Mouse (Mus musculus) stomach, embryonic 16.5 days (tissue): ENCODE data around the gene Phf12. TPM values are rescaled to one million over a fixed set of nuclear protein-coding genes. Genes with fewer than 3 reads are reported as not detected.
A peak's percentile ranks its signal among the peaks of the same experiment; 100 is the strongest.
"Not testable (repeated sequence)": the region's sequence is repeated elsewhere in the genome, so short reads cannot be mapped to it uniquely, and the experiment has no call there.

Experiments used
- ATAC-seq: fragments of 200-750 bp; cut with Nextera tagmentation; 2 replicates; pipeline ENCODE4 v1.8.0; 2017; ENCODE audit warnings: moderate number of reproducible peaks, moderate TSS enrichment; ENCODE audit not compliant: insufficient read depth, low FRiP score
- H3K27ac ChIP-seq: fragments of 300-500 bp; sonication (generic); 2 replicates; pipeline ENCODE4 v1.5.1; 2014; ENCODE audit warnings: low read length
- H3K27me3 ChIP-seq: fragments of 300-500 bp; sonication (generic); 2 replicates; pipeline ENCODE4 v1.6.1; 2014; ENCODE audit warnings: low read length, control low read depth, mixed read lengths; ENCODE audit not compliant: control insufficient read depth, insufficient read depth
- H3K36me3 ChIP-seq: fragments of 300-500 bp; sonication (generic); 2 replicates; pipeline ENCODE4 v1.6.1; 2014; ENCODE audit warnings: low read length; ENCODE audit not compliant: control insufficient read depth, insufficient read depth
- H3K4me1 ChIP-seq: fragments of 300-500 bp; sonication (generic); 2 replicates; pipeline ENCODE4 v1.6.1; 2014; ENCODE audit warnings: low read length, control low read depth, mixed read lengths; ENCODE audit not compliant: control insufficient read depth, insufficient read depth
- H3K4me2 ChIP-seq: fragments of 300-500 bp; sonication (generic); 2 replicates; pipeline ENCODE4 v1.6.1; 2014; ENCODE audit warnings: low read depth, low read length, mixed read lengths
- H3K4me3 ChIP-seq: fragments of 300-500 bp; sonication (generic); replicated peaks from 2 replicates; pipeline ENCODE4 v1.5.1; 2014; ENCODE audit warnings: mild to moderate bottlenecking, low read length
- H3K9ac ChIP-seq: fragments of 300-500 bp; sonication (generic); 2 replicates; pipeline ENCODE4 v1.6.1; 2014; ENCODE audit warnings: low read length
- H3K9me3 ChIP-seq: fragments of 300-500 bp; sonication (generic); replicated peaks from 2 replicates; pipeline ENCODE4 v1.6.1; 2016; ENCODE audit warnings: low read length, control low read depth; ENCODE audit not compliant: control insufficient read depth
- WGBS: fragments of 180-500 bp; shearing (Covaris S2); extraction: QIAGEN DNeasy Blood & Tissue Kit; methylation state at CpG from one replicate; pipeline ENCODE4 v1.1.7; 2014; 5-methylcytosine and 5-hydroxymethylcytosine counted together
- polyA plus RNA-seq: library from polyadenylated mRNA; unstranded; fragments of >200 nt; fragmentation: Nextera tagmentation; extraction: Ambion mirVana; gene quantifications from 2 replicates; pipeline ENCODE4 v1.2.1, GENCODE M21; 2015

The Phf12 gene
- polyA plus RNA-seq, 1 experiment from 2014 or later = 10.9 TPM

DNA sequence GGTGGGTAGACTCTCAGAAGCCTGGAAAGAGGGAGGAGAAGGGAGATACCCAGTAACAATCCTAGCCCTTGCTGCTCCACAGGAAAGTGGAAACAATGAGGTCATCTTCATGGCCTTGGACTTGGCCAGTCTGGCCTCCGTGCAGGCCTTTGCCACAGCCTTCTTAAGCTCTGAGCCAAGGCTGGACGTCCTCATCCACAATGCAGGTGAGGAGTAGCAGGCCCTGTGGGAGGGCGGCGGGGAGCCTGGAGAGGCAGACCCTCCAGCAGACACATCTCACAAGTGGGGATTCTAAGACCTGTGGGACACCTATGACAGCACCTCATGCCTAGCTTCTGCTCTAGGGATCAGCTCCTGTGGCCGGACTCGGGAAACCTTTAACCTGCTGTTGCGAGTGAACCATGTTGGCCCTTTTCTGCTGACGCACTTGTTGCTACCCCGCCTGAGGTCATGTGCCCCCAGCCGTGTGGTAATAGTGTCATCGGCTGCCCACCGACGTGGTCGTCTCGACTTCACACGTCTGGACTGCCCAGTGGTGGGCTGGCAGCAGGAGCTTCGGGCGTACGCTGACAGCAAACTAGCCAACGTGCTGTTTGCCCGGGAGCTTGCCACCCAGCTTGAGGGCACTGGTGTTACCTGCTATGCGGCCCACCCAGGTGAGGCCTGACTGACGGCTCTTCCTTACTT lies 51.5 kb downstream of the Phf12 start:
- Histone ChIP-seq H3K4me2 (no peak overlapping the region), H3K27ac (no peak overlapping the region), H3K27me3 (no peaks in the 10 kb centered on the region), H3K4me1 (peaks cover 25% of the 10 kb centered on the region), H3K9me3 (no peaks in the 10 kb centered on the region), H3K4me3 (no peak overlapping the region), H3K36me3 (no peaks in the 10 kb centered on the region), H3K9ac (no peak overlapping the region)
- 94% methylated on average over 23 of the region's 23 CpGs for WGBS
- ATAC-seq = no peak

GRCm38 (mm10) chr11:78036791-78037190 lies 54.2 kb downstream of the Phf12 start:
- H3K4me3 ChIP-seq = no peak overlapping the region
- peaks cover 23% of the 10 kb centered on the region for H3K4me1 ChIP-seq
- no peak for ATAC-seq
- H3K4me2 ChIP-seq = no peak overlapping the region
- H3K36me3 ChIP-seq = no peaks in the 10 kb centered on the region
- 88% methylated on average over 10 of the region's 10 CpGs for WGBS
- H3K9me3 ChIP-seq = no peaks in the 10 kb centered on the region
- no peak overlapping the region for H3K9ac ChIP-seq
- H3K27me3 ChIP-seq = no peaks in the 10 kb centered on the region
- H3K27ac ChIP-seq = no peak overlapping the region

DNA sequence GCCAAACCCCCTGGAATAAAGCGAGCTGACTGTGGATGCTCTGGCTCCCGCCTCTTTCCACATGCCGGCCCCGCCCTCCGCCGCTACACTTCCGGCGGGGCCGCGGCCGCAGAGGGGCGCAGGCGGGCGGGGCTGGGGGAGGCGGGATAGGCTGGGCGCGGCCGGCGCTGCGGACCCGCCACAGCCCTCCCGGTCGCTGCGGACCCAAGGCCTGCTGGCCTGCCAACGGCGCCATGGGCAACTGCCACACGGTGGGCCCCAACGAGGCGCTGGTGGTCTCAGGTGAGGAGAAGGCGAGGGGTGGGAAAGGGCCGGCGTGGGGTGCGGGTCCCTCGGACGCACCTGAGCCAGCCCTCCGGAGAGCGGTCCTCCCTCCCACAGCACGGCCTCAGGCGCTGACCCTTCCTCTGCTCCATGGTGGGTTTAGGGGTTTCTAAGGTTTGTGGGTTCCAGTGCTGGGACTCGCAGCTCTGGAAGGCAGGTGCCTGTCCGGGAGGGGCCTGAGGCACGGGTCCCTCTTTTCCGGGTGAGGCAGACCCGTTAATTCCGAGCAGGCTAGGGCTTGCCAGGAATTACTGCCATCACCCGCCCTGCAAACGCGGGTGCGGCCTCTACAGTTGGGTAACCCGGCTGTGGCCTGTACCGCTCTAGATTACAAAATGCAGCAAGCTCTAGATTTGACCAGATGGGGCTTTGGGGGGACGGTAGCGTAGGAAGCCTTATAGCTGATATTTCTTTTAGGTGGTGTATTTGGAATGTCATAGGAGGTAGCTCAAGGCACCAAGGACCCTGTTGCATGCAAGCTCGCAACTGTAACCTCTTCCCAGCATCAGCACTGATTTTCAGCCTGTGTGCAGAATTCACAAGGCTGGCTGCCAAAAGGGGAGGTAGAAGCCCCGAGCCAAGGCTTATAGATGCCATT lies 55.5 kb downstream of the Phf12 start, which contains the start of gene Flot2:
Flot2 (plus strand) TSS at position 101 of the 922 bp plus-strand sequence.
- Histone ChIP-seq H3K4me3 (peak within 1 kb of the TSS; percentile 86), H3K4me1 (peaks cover 20% of the 10 kb centered on the region), H3K4me2 (peak within 1 kb of the TSS; percentile 84), H3K36me3 (no peaks in the 10 kb centered on the region), H3K9me3 (no peaks in the 10 kb centered on the region), H3K9ac (peak within 1 kb of the TSS; percentile 93), H3K27ac (peak within 1 kb of the TSS; percentile 85), H3K27me3 (no peaks in the 10 kb centered on the region)
- WGBS = 1% methylated on average over 55 of the region's 55 CpGs
- peak; percentile 86 for ATAC-seq

DNA sequence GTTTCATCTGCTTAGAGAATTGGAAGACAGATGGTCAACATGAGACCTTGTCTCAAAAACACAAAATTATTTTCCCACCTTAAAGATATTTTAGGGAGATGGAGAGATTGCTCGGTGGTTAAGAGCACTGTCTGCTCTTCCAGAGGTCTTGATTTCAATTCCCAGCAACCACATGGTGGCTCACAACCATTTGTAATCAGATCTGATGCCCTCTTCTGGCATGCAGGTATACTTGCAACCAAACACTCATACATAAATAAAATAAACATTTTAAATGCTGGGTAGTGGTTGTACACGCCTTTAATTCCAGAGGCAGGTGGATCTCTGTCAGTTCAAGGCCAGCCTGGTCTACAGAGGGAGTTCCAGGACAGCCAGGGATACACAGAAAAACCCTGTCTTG lies 58.3 kb downstream of the Phf12 start:
- ATAC-seq = no peak

DNA sequence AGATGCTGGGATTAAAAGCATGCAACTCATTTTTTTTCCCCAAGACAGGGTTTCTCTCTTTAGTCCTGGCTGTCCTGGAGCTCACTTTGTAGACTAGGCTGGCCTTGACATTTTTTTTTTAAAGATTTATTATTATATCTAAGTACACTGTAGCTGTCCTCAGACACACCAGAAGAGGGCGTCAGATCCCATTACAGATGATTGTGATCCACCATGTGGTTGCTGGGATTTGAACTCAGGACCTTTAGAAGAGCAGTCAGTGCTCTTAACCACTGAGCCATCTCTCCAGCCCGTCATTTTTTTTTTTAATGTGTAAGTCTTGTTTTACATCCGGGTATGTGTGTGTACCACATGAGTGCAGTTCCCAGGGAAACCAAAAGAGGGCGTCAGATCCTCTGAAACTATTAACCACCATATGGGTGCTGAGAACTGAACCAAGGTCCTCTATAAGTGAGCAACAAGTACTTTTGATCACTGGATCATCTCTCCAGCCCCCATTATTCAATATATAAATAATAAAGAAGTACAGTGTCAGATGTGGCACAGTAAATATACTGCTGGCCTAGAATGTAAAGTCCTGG lies 59.8 kb downstream of the Phf12 start:
- H3K27me3 ChIP-seq, ATAC-seq, H3K36me3 ChIP-seq, H3K27ac ChIP-seq, H3K4me3 ChIP-seq, H3K9me3 ChIP-seq, H3K9ac ChIP-seq, H3K4me2 ChIP-seq: not testable (repeated sequence)
- 92% methylated on average over 4 of the region's 4 CpGs for WGBS
- peaks cover 16% of the 10 kb centered on the region for H3K4me1 ChIP-seq

More for the DNA sequence above, 58.3 kb downstream of the Phf12 start:
- 68% methylated on average over 2 of the region's 2 CpGs for WGBS
- no peak overlapping the region for H3K4me3 ChIP-seq
- H3K4me1 ChIP-seq = peaks cover 17% of the 10 kb centered on the region
- no peak overlapping the region for H3K27ac ChIP-seq
- no peak overlapping the region for H3K9ac ChIP-seq
- no peaks in the 10 kb centered on the region for H3K9me3 ChIP-seq
- H3K4me2 ChIP-seq = no peak overlapping the region
- H3K36me3 ChIP-seq = no peaks in the 10 kb centered on the region
- no peaks in the 10 kb centered on the region for H3K27me3 ChIP-seq

DNA sequence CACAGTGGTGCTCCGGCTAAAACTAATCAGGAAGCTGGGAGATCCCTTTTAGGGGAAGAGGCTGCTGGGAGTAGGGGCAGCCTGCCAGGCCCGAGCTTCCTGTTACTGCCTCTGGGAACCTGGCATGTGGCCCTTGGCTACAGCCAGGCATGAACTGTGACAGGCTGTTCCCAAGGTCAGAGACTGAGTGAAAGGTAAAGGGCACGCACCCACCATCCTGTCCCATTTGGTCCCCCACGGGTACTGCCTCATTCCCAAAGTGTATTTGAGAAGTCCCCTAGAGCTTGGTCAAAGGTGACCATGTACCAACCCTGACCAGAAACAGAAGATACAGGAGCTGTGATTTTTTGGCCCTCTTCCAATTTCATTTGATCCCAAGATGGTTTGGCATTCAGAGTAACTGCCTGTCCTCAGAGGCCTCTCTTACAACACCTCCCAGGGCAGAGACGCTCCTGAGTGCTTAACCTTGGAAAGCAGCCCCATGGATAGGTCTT lies 62.3 kb downstream of the Phf12 start:
- no peaks in the 10 kb centered on the region for H3K4me1 ChIP-seq
- no peaks in the 10 kb centered on the region for H3K27me3 ChIP-seq
- H3K4me2 ChIP-seq = no peak overlapping the region
- H3K9me3 ChIP-seq = no peaks in the 10 kb centered on the region
- no peaks in the 10 kb centered on the region for H3K36me3 ChIP-seq
- 64% methylated on average over 5 of the region's 5 CpGs for WGBS
- ATAC-seq = no peak
- peak overlapping the region; percentile 1; the same call in 1 of the 2 replicates for H3K27ac ChIP-seq
- H3K4me3 ChIP-seq = no peak overlapping the region
- no peak overlapping the region for H3K9ac ChIP-seq

GRCm38 (mm10) chr11:78048637-78049036 lies 66.1 kb downstream of the Phf12 start:
- not testable (repeated sequence) for H3K36me3 ChIP-seq, H3K4me1 ChIP-seq, H3K9ac ChIP-seq, H3K4me3 ChIP-seq, H3K9me3 ChIP-seq, ATAC-seq, H3K27ac ChIP-seq, H3K4me2 ChIP-seq, H3K27me3 ChIP-seq
- WGBS = 94% methylated on average over 2 of the region's 4 CpGs

- H3K4me3 ChIP-seq = no peak overlapping the region
- no peaks in the 10 kb centered on the region for H3K4me1 ChIP-seq
- H3K27ac ChIP-seq = no peak overlapping the region
- no peak for ATAC-seq
- WGBS = 76% methylated on average over 8 of the region's 8 CpGs
- H3K9ac ChIP-seq = no peak overlapping the region
- no peaks in the 10 kb centered on the region for H3K9me3 ChIP-seq
- H3K27me3 ChIP-seq = no peaks in the 10 kb centered on the region
- no peak overlapping the region for H3K4me2 ChIP-seq
- no peaks in the 10 kb centered on the region; the same call in 1 of the 2 replicates for H3K36me3 ChIP-seq
Observed at GRCm38 (mm10) chr11:78053078-78053477, 70.5 kb downstream of the Phf12 start.

- H3K27ac ChIP-seq = no peak overlapping the region
- no peaks in the 10 kb centered on the region for H3K27me3 ChIP-seq
- no peak overlapping the region for H3K4me3 ChIP-seq
- no peak overlapping the region for H3K9ac ChIP-seq
- H3K4me2 ChIP-seq = no peak overlapping the region
- 84% methylated on average over 8 of the region's 8 CpGs for WGBS
- H3K4me1 ChIP-seq = no peaks in the 10 kb centered on the region
- H3K9me3 ChIP-seq = no peaks in the 10 kb centered on the region
- ATAC-seq = no peak
- no peaks in the 10 kb centered on the region; the same call in 1 of the 2 replicates for H3K36me3 ChIP-seq
Observed at GRCm38 (mm10) chr11:78056946-78057345, 74.4 kb downstream of the Phf12 start.
